Mouse (Mus musculus) ES-E14 (cell line): ENCODE measurements around the gene Frrs1.

Source experiments
- HCFC1 ChIP-seq: IDR thresholded peaks from 2 replicates; pipeline ENCODE4 v1.6.1; 2012; ENCODE audit warnings: low read length, inconsistent platforms, borderline replicate concordance; ENCODE audit not compliant: insufficient read depth
- MAFK ChIP-seq: IDR thresholded peaks from 2 replicates; pipeline ENCODE4 v1.6.1; 2014; ENCODE audit warnings: mild to moderate bottlenecking, low read depth, low read length, inconsistent platforms; ENCODE audit not compliant: insufficient read depth
- ZC3H11A ChIP-seq: IDR thresholded peaks from 2 replicates; pipeline ENCODE4 v1.6.1; 2012; ENCODE audit warnings: low read depth, mild to moderate bottlenecking, inconsistent platforms, low read length, borderline replicate concordance
- ZNF384 ChIP-seq: IDR thresholded peaks from 2 replicates; pipeline ENCODE4 v1.6.1; 2012; ENCODE audit warnings: low read depth, low read length, inconsistent platforms

DNA sequence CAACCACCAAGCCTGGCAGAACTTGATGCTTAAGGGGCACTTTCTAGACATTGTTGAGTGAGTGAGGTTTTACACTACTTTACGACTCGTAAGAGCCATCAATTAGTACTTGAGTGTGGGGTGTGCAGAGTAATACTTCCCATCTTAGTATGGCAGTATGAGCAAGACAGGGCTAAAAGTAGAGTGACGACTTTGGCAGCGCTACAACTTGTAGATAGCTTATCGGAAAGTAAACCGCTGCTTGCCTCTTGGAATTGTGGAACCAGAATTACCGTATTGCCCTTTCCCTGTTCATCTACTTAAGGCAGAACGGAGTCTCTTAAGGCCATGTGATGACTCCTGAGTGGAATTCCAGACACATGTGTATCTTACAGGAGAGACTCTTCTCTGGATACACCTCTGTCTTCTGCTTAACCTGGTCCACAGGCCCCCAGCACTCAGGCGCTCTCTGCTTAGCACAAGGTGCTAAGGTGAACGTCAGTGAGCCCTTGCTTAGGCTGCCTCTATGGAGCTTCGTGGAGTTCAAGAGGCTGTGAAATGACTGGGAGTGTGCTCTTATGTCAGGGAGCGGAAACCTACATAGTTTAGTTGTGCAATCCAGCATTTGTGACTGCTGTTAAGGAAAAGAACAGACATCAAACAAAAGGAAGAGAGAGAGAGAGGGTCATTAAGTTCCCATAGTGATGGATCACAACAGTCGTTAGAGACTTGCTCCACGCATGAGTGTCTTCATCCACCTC lies 23.1 kb downstream of the Frrs1 start:
- TF ChIP-seq HCFC1 (no peak), ZNF384 (no peak), MAFK (no peak), ZC3H11A (no peak)
